Mouse (Mus musculus) heart, adult 2 months (tissue): Measurements from ENCODE around the gene Olfr818. TPM values are rescaled to one million over a fixed set of nuclear protein-coding genes. Genes with fewer than 3 reads are reported as not detected.
"Not testable (repeated sequence)": the region's sequence is repeated elsewhere in the genome, so short reads cannot be mapped to it uniquely, and the experiment has no call there.

ENCODE experiments used
- DNase-seq, 2 experiments: peaks; one replicate each; pipeline ENCODE4 v3.0.0; 2021
- H3K27ac ChIP-seq: fragments of 200-600 bp; 2 replicates; pipeline ENCODE4 v1.8.1; 2022
- H3K27me3 ChIP-seq: fragments of 200-500 bp; 2 replicates; pipeline ENCODE4 v1.6.1; 2012; ENCODE audit warnings: mild to moderate bottlenecking, low read length, inconsistent platforms, mixed read lengths; ENCODE audit not compliant: control insufficient read depth, insufficient read depth
- H3K36me3 ChIP-seq: fragments of 200-500 bp; 2 replicates; pipeline ENCODE4 v1.6.1; 2012; ENCODE audit warnings: low read length, inconsistent platforms; ENCODE audit not compliant: control insufficient read depth, insufficient read depth
- H3K4me1 ChIP-seq: fragments of 200-500 bp; 2 replicates; pipeline ENCODE4 v1.6.1; 2011; ENCODE audit warnings: low read length; ENCODE audit not compliant: control insufficient read depth, insufficient read depth
- H3K4me3 ChIP-seq: fragments of 200-600 bp; 2 replicates; pipeline ENCODE4 v1.8.1; 2022
- H3K79me2 ChIP-seq: fragments of 200-500 bp; replicated peaks from 2 replicates; pipeline ENCODE4 v1.6.1; 2012; ENCODE audit warnings: mild to moderate bottlenecking, inconsistent platforms, low read length, moderate library complexity, mixed read lengths; ENCODE audit not compliant: control insufficient read depth, insufficient read depth
- H3K9ac ChIP-seq: fragments of 200-500 bp; 2 replicates; pipeline ENCODE4 v1.6.1; 2012; ENCODE audit warnings: low read depth, mild to moderate bottlenecking, control low read depth, inconsistent platforms, low read length, mixed read lengths
- CTCF ChIP-seq: fragments of 200-600 bp; IDR thresholded peaks from 2 replicates; pipeline ENCODE4 v1.8.1; 2022; ENCODE audit warnings: antibody characterized with exemption, mild to moderate bottlenecking, moderate library complexity
- EP300 ChIP-seq: fragments of 200-500 bp; IDR thresholded peaks from 2 replicates; pipeline ENCODE4 v1.6.1; 2011; ENCODE audit warnings: low read depth, low read length, control low read depth; ENCODE audit not compliant: insufficient read depth
- POLR2A ChIP-seq: fragments of 200-500 bp; IDR thresholded peaks from 2 replicates; pipeline ENCODE4 v1.6.1; 2011; ENCODE audit warnings: mild to moderate bottlenecking, low read depth, low read length, control low read depth; ENCODE audit not compliant: insufficient read depth
- WGBS: fragments of 180-500 bp; shearing (Covaris S2); methylation state at CpG from one replicate; pipeline ENCODE4 v1.1.7; 2018; 5-methylcytosine and 5-hydroxymethylcytosine counted together
- intact Hi-C: fragments of 180-260 bp; cut with DNase I; formaldehyde crosslinking; loops from one replicate; pipeline ENCODE4 v1.15.1; 2025
- long read RNA-seq: library from polyadenylated mRNA; stranded (forward); transcript quantifications from one replicate; pipeline ENCODE4 v2.0.0, GENCODE M21; 2021
- polyA plus RNA-seq: library from polyadenylated mRNA; depleted of rRNA; stranded (reverse); fragments of >200 nt; gene quantifications from 2 replicates; pipeline ENCODE4 v1.2.3, GENCODE M21; 2012; rRNA removed
- total RNA-seq, 2 experiments: library from RNA; stranded (reverse); gene quantifications; 2 replicates each; pipeline ENCODE4 v1.2.3; 2021

Gene Olfr818
- total RNA-seq (not detected), polyA plus RNA-seq (not detected in 2 replicates)
- long read RNA-seq = 0 reads

GRCm38 (mm10) chr10:129949000-129949399 is at the start of gene Olfr818:
Gene Olfr818 (minus strand): TSS chr10:129949100.
- Histone ChIP-seq H3K27me3 (no peaks in the 10 kb centered on the region), H3K27ac (no peak within 1 kb of the TSS), H3K9ac (no peak within 1 kb of the TSS), H3K4me3 (no peak within 1 kb of the TSS), H3K4me1 (no peaks in the 10 kb centered on the region), H3K79me2 (no peaks in the 10 kb centered on the region), H3K36me3 (no peaks in the 10 kb centered on the region)
- intact Hi-C loops = no loop called here
- TF ChIP-seq POLR2A (no peak), CTCF (no peak), EP300 (no peak)
- WGBS = 87% methylated on average over 2 of the region's 2 CpGs
- DNase-seq = no peak

DNA sequence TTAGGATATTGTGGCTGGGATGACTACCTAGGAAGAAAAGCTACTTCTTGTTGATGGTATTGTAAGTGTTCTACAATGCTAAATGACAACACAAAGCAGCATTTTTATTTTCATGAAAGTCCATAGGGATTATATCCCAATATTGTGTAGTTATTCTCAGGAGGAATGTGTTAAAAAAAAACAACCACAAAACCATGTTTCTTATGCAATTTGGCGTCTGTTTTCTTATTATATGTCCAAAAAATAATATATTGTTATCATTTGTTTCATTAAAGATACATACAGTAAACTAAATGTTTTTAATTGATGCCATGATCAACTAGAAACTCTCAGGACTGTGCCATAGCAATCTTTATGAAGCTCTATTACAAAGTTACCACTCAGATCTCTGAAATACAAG is 36.1 kb upstream of the Olfr818 start, which contains the start of gene Gm10310:
Gene Gm10310, minus strand, starts transcription at position 101 of the 400 bp plus-strand sequence.
- intact Hi-C loops, DNase-seq, H3K79me2 ChIP-seq, H3K27me3 ChIP-seq, H3K4me1 ChIP-seq, H3K36me3 ChIP-seq, H3K9ac ChIP-seq, H3K4me3 ChIP-seq, H3K27ac ChIP-seq: not testable (repeated sequence)
- no CpG with 5 or more reads among the region's 1 CpGs for WGBS

DNA sequence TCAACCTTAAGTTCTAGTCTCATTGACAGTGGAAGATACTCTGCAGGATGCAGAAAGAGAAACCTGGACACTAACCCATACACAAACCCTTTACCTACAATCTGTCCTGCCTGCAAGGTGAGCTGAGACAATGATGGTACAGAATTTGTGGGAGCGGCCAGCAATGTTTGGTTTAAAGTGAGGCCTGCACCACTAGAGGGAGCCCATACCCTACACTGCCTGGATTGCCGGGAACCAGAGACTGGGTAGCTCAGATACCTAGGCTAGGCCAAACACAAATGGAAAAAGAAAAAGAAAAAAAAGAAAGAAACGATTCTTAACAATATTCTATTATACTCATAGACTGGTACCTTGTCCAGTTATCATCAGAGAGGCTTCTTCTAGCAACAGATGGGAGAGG is 33.0 kb upstream of the Olfr818 start:
- intact Hi-C loops, H3K4me3 ChIP-seq, H3K9ac ChIP-seq, H3K27ac ChIP-seq, H3K27me3 ChIP-seq, DNase-seq, H3K4me1 ChIP-seq, H3K36me3 ChIP-seq, H3K79me2 ChIP-seq: not testable (repeated sequence)
- no CpG with 5 or more reads among the region's 3 CpGs for WGBS

- H3K36me3 ChIP-seq, H3K4me3 ChIP-seq, intact Hi-C loops, H3K27me3 ChIP-seq, H3K79me2 ChIP-seq, DNase-seq, H3K27ac ChIP-seq, H3K9ac ChIP-seq, H3K4me1 ChIP-seq: not testable (repeated sequence)
- no CpG with 5 or more reads among the region's 2 CpGs for WGBS
These were observed 27.1 kb upstream of the Olfr818 start, which contains the start of gene Olfr247 for GRCm38 (mm10) chr10:129976040-129976439. Gene Olfr247 (minus strand): TSS chr10:129976140.

DNA sequence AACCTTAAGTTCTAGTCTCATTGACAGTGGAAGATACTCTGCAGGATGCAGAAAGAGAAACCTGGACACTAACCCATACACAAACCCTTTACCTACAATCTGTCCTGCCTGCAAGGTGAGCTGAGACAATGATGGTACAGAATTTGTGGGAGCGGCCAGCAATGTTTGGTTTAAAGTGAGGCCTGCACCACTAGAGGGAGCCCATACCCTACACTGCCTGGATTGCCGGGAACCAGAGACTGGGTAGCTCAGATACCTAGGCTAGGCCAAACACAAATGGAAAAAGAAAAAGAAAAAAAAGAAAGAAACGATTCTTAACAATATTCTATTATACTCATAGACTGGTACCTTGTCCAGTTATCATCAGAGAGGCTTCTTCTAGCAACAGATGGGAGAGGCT is 24.1 kb upstream of the Olfr818 start:
- H3K27ac ChIP-seq, DNase-seq, H3K4me1 ChIP-seq, H3K27me3 ChIP-seq, H3K9ac ChIP-seq, H3K4me3 ChIP-seq, H3K79me2 ChIP-seq, H3K36me3 ChIP-seq, intact Hi-C loops: not testable (repeated sequence)
- whole genome bisulfite sequencing = no CpG with 5 or more reads among the region's 3 CpGs

- WGBS = 52% methylated on average over 2 of the region's 2 CpGs
- H3K36me3 ChIP-seq, H3K27ac ChIP-seq, H3K9ac ChIP-seq, H3K4me1 ChIP-seq, H3K4me3 ChIP-seq, DNase-seq, H3K79me2 ChIP-seq, intact Hi-C loops, H3K27me3 ChIP-seq: not testable (repeated sequence)
These were observed 18.3 kb upstream of the Olfr818 start, which contains the start of gene Olfr819 for GRCm38 (mm10) chr10:129967166-129967565. Gene Olfr819 (minus strand): TSS chr10:129967266.

GRCm38 (mm10) chr10:129966232-129966631 is 17.3 kb upstream of the Olfr818 start:
- H3K27ac ChIP-seq, intact Hi-C loops, H3K79me2 ChIP-seq, H3K27me3 ChIP-seq, H3K9ac ChIP-seq, H3K4me1 ChIP-seq, H3K4me3 ChIP-seq, DNase-seq, H3K36me3 ChIP-seq: not testable (repeated sequence)
- 93% methylated on average over 2 of the region's 3 CpGs for WGBS
